Mouse (Mus musculus) hindbrain, embryonic 14.5 days (tissue): ENCODE data around the gene Lasp1. TPM values are rescaled to one million over a fixed set of nuclear protein-coding genes. Genes with fewer than 3 reads are reported as not detected.

Experiments used
- ATAC-seq: fragments of 200-750 bp; cut with Nextera tagmentation; 2 replicates; pipeline ENCODE4 v1.8.0; 2017; ENCODE audit warnings: moderate number of reproducible peaks, mild to moderate bottlenecking, moderate TSS enrichment, moderate library complexity; ENCODE audit not compliant: low FRiP score
- DNase-seq: peaks from one replicate; pipeline ENCODE4 v3.0.0-alpha.2; 2015; ENCODE audit warnings: low spot score
- H3K27ac ChIP-seq: fragments of 300-500 bp; sonication (generic); 2 replicates; pipeline ENCODE4 v1.5.1; 2014; ENCODE audit warnings: mild to moderate bottlenecking, moderate library complexity
- H3K27me3 ChIP-seq: fragments of 300-500 bp; sonication (generic); 2 replicates; pipeline ENCODE4 v1.6.1; 2014; ENCODE audit warnings: mild to moderate bottlenecking, low read length, mixed read lengths; ENCODE audit not compliant: control insufficient read depth, insufficient read depth
- H3K36me3 ChIP-seq: fragments of 300-500 bp; sonication (generic); replicated peaks from 2 replicates; pipeline ENCODE4 v1.6.1; 2014; ENCODE audit not compliant: control insufficient read depth, insufficient read depth
- H3K4me1 ChIP-seq: fragments of 300-500 bp; sonication (generic); replicated peaks from 2 replicates; pipeline ENCODE4 v1.6.1; 2014; ENCODE audit warnings: antibody characterized with exemption, low read length, mixed read lengths; ENCODE audit not compliant: control insufficient read depth, insufficient read depth
- H3K4me2 ChIP-seq: fragments of 300-500 bp; sonication (generic); replicated peaks from 2 replicates; pipeline ENCODE4 v1.6.1; 2014; ENCODE audit warnings: mild to moderate bottlenecking, moderate library complexity
- H3K4me3 ChIP-seq: fragments of 300-500 bp; sonication (generic); replicated peaks from 2 replicates; pipeline ENCODE4 v1.5.1; 2014; ENCODE audit warnings: mild to moderate bottlenecking, low read length
- H3K9ac ChIP-seq: fragments of 300-500 bp; sonication (generic); 2 replicates; pipeline ENCODE4 v1.6.1; 2014
- H3K9me3 ChIP-seq: fragments of 300-500 bp; sonication (generic); 2 replicates; pipeline ENCODE4 v1.6.1; 2016; ENCODE audit warnings: low read length; ENCODE audit not compliant: control insufficient read depth
- WGBS: fragments of 180-500 bp; shearing (Covaris S2); extraction: QIAGEN DNeasy Blood & Tissue Kit; methylation state at CpG from one replicate; pipeline ENCODE4 v1.1.7; 2014; 5-methylcytosine and 5-hydroxymethylcytosine counted together
- polyA plus RNA-seq: library from polyadenylated mRNA; unstranded; fragments of >200 nt; fragmentation: Nextera tagmentation; extraction: Ambion mirVana; gene quantifications from 2 replicates; pipeline ENCODE4 v1.2.1, GENCODE M21; 2014

The Lasp1 gene
- polyA plus RNA-seq, 1 experiment from 2014 or later, result 110 TPM

- Histone ChIP-seq H3K27ac (peak within 1 kb of the TSS; percentile 76), H3K9me3 (no peaks in the 10 kb centered on the region), H3K9ac (peak within 1 kb of the TSS; percentile 53), H3K27me3 (no peaks in the 10 kb centered on the region), H3K4me1 (no peaks in the 10 kb centered on the region), H3K36me3 (no peaks in the 10 kb centered on the region), H3K4me2 (peak within 1 kb of the TSS; percentile 57), H3K4me3 (peak within 1 kb of the TSS; percentile 49)
- 0% methylated on average over 37 of the region's 37 CpGs for WGBS
- peak; percentile 97 for ATAC-seq
- DNase-seq, result peak; percentile 98
Observed at GRCm38 (mm10) chr11:97883918-97884600, 85.3 kb downstream of the Lasp1 start, which contains the start of gene Fbxo47. Gene Fbxo47 (minus strand): TSS chr11:97884154.

GRCm38 (mm10) chr11:97884601-97885185, 85.9 kb downstream of the Lasp1 start:
- no peaks in the 10 kb centered on the region for H3K9me3 ChIP-seq
- H3K4me3 ChIP-seq, result peak overlapping the region; percentile 49
- peak overlapping the region; percentile 29; the same call in 1 of the 2 replicates for H3K9ac ChIP-seq
- H3K27ac ChIP-seq, result peak overlapping the region; percentile 76
- ATAC-seq, result no peak
- no peaks in the 10 kb centered on the region for H3K36me3 ChIP-seq
- 27% methylated on average over 7 of the region's 7 CpGs for WGBS
- no peak for DNase-seq
- H3K4me1 ChIP-seq, result no peaks in the 10 kb centered on the region
- H3K27me3 ChIP-seq, result no peaks in the 10 kb centered on the region
- peak overlapping the region; percentile 57 for H3K4me2 ChIP-seq

GRCm38 (mm10) chr11:97885296-97885915, 86.6 kb downstream of the Lasp1 start:
- Histone ChIP-seq H3K4me2 (no peak overlapping the region), H3K4me1 (no peaks in the 10 kb centered on the region), H3K27ac (no peak overlapping the region), H3K4me3 (no peak overlapping the region), H3K9ac (no peak overlapping the region), H3K9me3 (no peaks in the 10 kb centered on the region), H3K27me3 (no peaks in the 10 kb centered on the region), H3K36me3 (no peaks in the 10 kb centered on the region)
- WGBS, result 98% methylated on average over 2 of the region's 2 CpGs
- ATAC-seq (no peak), DNase-seq (no peak)

Other genes with a start within 250 kb of the Lasp1 start
- gene Srcin1, start 222.8 kb upstream of the Lasp1 start, polyA plus RNA-seq, result 9.1 and 11.8 TPM in 2 replicates
- 1.8 and 2.6 TPM in 2 replicates for gene Epop, start 169.3 kb upstream of the Lasp1 start, polyA plus RNA-seq
- 5.0 TPM in 2 replicates for gene Mllt6, start 135.6 kb upstream of the Lasp1 start, polyA plus RNA-seq
- 27.7 and 34.7 TPM in 2 replicates for gene Cisd3, start 113.2 kb upstream of the Lasp1 start, polyA plus RNA-seq
- gene Pcgf2, start 98.5 kb upstream of the Lasp1 start, polyA plus RNA-seq, result 22.0 and 23.4 TPM in 2 replicates
- gene Psmb3, start 95.6 kb upstream of the Lasp1 start, polyA plus RNA-seq, result 436 and 489 TPM in 2 replicates
- gene Pip4k2b, start 54.3 kb upstream of the Lasp1 start, polyA plus RNA-seq, result 5.2 and 5.9 TPM in 2 replicates
- 8.1 and 11.2 TPM in 2 replicates for gene Cwc25, start 32.4 kb upstream of the Lasp1 start, polyA plus RNA-seq
- 0.68 TPM in 1 of 2 replicates, not detected in the other for gene 1700001P01Rik, start 23.1 kb upstream of the Lasp1 start, polyA plus RNA-seq
- gene Rpl23, start 16.6 kb upstream of the Lasp1 start, polyA plus RNA-seq, result 324 and 419 TPM in 2 replicates
- gene B230217C12Rik, start 41.8 kb downstream of the Lasp1 start, polyA plus RNA-seq, result 38.2 and 38.8 TPM in 2 replicates
- gene Fbxo47, start 85.2 kb downstream of the Lasp1 start, polyA plus RNA-seq, result 0.37 and 0.72 TPM in 2 replicates
- 0.90 and 1.1 TPM in 2 replicates for gene Plxdc1, start 187.4 kb downstream of the Lasp1 start, polyA plus RNA-seq
- 6.5 and 11.0 TPM in 2 replicates for gene Arl5c, start 197.2 kb downstream of the Lasp1 start, polyA plus RNA-seq
- 40.0 and 40.3 TPM in 2 replicates for gene Cacnb1, start 224.0 kb downstream of the Lasp1 start, polyA plus RNA-seq
- 614 and 694 TPM in 2 replicates for gene Rpl19, start 227.7 kb downstream of the Lasp1 start, polyA plus RNA-seq